Mouse (Mus musculus) heart, postnatal 0 days (tissue): ENCODE data around the gene Hnrnpc. TPM values are rescaled to one million over a fixed set of nuclear protein-coding genes. Genes with fewer than 3 reads are reported as not detected.
"Not testable (repeated sequence)": the region's sequence is repeated elsewhere in the genome, so short reads cannot be mapped to it uniquely, and the experiment has no call there.

Experiments
- ATAC-seq: fragments of 200-750 bp; cut with Nextera tagmentation; 2 replicates; pipeline ENCODE4 v1.8.0; 2017; ENCODE audit warnings: low read depth, moderate number of reproducible peaks, moderate library complexity; ENCODE audit not compliant: insufficient read depth
- DNase-seq: peaks from one replicate; pipeline ENCODE4 v3.0.0-alpha.2; 2016; ENCODE audit warnings: low spot score
- H3K27ac ChIP-seq: fragments of 300-500 bp; sonication (generic); 2 replicates; pipeline ENCODE4 v1.5.1; 2014; ENCODE audit warnings: low read depth, mild to moderate bottlenecking
- H3K27me3 ChIP-seq: fragments of 300-500 bp; sonication (generic); 2 replicates; pipeline ENCODE4 v1.6.1; 2014; ENCODE audit warnings: low read length, mixed read lengths; ENCODE audit not compliant: control insufficient read depth, insufficient read depth
- H3K36me3 ChIP-seq: fragments of 300-500 bp; sonication (generic); replicated peaks from 2 replicates; pipeline ENCODE4 v1.6.1; 2014; ENCODE audit warnings: low read length, mixed read lengths; ENCODE audit not compliant: control insufficient read depth, insufficient read depth
- H3K4me1 ChIP-seq: fragments of 300-500 bp; sonication (generic); 2 replicates; pipeline ENCODE4 v1.6.1; 2014; ENCODE audit warnings: antibody characterized with exemption; ENCODE audit not compliant: control insufficient read depth, insufficient read depth
- H3K4me2 ChIP-seq: fragments of 300-500 bp; sonication (generic); 2 replicates; pipeline ENCODE4 v1.6.1; 2014; ENCODE audit warnings: low read depth, mild to moderate bottlenecking, low read length, moderate library complexity
- H3K4me3 ChIP-seq: fragments of 300-500 bp; sonication (generic); 2 replicates; pipeline ENCODE4 v1.5.1; 2014; ENCODE audit warnings: low read depth, low read length
- H3K9ac ChIP-seq: fragments of 300-500 bp; sonication (generic); replicated peaks from 2 replicates; pipeline ENCODE4 v1.6.1; 2014; ENCODE audit warnings: low read depth, low read length, mixed read lengths
- H3K9me3 ChIP-seq: fragments of 300-500 bp; sonication (generic); replicated peaks from 2 replicates; pipeline ENCODE4 v1.6.1; 2016; ENCODE audit warnings: low read length; ENCODE audit not compliant: control insufficient read depth
- CTCF ChIP-seq: IDR thresholded peaks from 2 replicates; pipeline ENCODE4 v1.5.1; 2016; ENCODE audit warnings: antibody characterized with exemption, control low read depth, low read depth
- EP300 ChIP-seq: IDR thresholded peaks from 2 replicates; pipeline ENCODE4 v1.6.1; 2016; ENCODE audit warnings: antibody characterized with exemption, low read depth
- WGBS: fragments of 180-500 bp; shearing (Covaris S2); extraction: QIAGEN DNeasy Blood & Tissue Kit; methylation state at CpG from one replicate; pipeline ENCODE4 v1.1.7; 2014; 5-methylcytosine and 5-hydroxymethylcytosine counted together
- polyA plus RNA-seq: library from polyadenylated mRNA; unstranded; fragments of >200 nt; fragmentation: Nextera tagmentation; extraction: Ambion mirVana; gene quantifications from 2 replicates; pipeline ENCODE4 v1.2.1, GENCODE M21; 2015
- total RNA-seq: library from RNA; depleted of rRNA; stranded (reverse); fragments of >200 nt; gene quantifications from 2 replicates; pipeline ENCODE4 v1.2.3, GENCODE M21; 2014; ENCODE audit warnings: low replicate concordance

Gene Hnrnpc
- total and polyA plus RNA-seq, 2 experiments from 2014 or later: 42.4 to 170 TPM

DNA sequence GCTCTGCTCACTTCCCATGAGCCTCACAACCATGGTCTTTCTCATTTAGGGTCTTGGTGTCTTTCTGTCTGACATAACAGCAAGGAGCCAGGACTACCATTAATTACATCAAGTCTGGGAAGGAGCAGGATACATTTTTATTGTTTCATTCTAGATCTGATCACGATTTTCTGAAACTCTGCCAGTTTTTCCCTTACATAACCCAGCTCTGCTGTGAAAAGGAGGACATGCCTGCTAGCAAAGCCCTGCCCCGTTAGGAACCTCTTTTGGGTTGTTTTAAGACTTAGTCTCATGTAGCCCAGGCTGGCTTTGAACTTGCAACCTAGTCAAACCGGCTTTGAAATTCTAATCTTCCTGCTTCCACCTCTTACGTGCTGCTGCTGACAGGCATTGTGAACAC, 43.8 kb downstream of the Hnrnpc start:
- TF ChIP-seq EP300 (no peak), CTCF (no peak)
- ATAC-seq: no peak
- no peaks in the 10 kb centered on the region for H3K27me3 ChIP-seq
- no peak overlapping the region for H3K27ac ChIP-seq
- DNase-seq: no peak
- H3K4me3 ChIP-seq: no peak overlapping the region
- H3K36me3 ChIP-seq: no peaks in the 10 kb centered on the region
- H3K9me3 ChIP-seq: no peaks in the 10 kb centered on the region
- no peak overlapping the region for H3K4me2 ChIP-seq
- 49% methylated on average over 4 of the region's 4 CpGs for WGBS
- no peak overlapping the region for H3K9ac ChIP-seq
- H3K4me1 ChIP-seq: no peaks in the 10 kb centered on the region

DNA sequence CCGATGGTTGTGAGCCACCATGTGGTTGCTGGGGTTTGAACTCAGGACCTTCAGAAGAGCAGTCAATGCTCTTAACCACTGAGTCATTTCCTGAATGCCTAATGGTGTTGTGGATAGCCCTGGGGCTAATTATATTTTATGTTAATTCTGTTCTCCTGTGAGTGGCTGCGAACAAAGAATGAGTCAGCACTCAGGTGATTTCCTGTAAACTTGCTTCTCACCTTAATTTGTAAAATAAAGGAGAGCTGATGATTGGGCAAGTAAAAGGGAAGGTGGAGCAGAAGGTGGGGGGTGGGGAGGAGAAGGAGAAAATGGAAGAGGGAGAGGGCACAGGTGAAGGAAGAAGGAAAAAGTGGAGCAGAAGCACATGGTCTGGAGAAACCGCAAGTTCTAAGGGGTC, 51.1 kb downstream of the Hnrnpc start:
- not testable (repeated sequence) for ATAC-seq, H3K4me3 ChIP-seq, DNase-seq, H3K9me3 ChIP-seq, H3K9ac ChIP-seq, H3K27me3 ChIP-seq, H3K27ac ChIP-seq, H3K36me3 ChIP-seq, H3K4me2 ChIP-seq, H3K4me1 ChIP-seq
- WGBS: 87% methylated on average over 3 of the region's 3 CpGs

DNA sequence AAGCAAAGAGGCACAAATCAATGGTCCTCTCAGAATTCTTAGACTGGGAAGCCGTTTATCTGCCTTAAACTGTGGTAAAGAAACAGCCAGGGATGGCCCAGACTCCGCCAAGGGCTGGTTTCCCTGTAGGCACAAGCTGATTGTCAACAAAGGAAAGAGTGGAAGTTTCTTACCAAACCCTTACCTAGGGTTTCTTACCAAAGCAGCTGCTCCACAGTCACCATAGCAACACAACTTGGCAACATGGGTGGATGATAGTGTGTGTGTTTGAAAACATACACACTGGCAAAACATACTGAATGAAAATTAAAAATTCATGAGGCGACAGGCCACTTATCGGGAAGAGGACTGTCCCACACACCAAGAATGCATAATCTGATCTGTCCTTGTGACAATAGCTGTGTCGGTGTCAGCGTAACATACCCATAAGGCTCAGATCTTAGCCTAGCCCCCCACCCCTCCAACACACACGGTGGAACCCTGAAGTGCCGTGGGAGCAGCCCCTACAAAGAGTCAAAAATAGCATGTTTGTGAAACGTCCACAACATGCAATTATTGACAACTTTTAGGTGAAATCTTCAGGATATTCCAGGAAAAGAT, 57.8 kb downstream of the Hnrnpc start:
- DNase-seq: no peak
- Histone ChIP-seq H3K4me2 (no peak overlapping the region), H3K4me3 (no peak overlapping the region), H3K4me1 (no peaks in the 10 kb centered on the region), H3K36me3 (no peaks in the 10 kb centered on the region), H3K27ac (no peak overlapping the region), H3K27me3 (no peaks in the 10 kb centered on the region), H3K9me3 (no peaks in the 10 kb centered on the region), H3K9ac (no peak overlapping the region)
- no peak for ATAC-seq
- WGBS: 71% methylated on average over 9 of the region's 9 CpGs
- TF ChIP-seq EP300 (no peak), CTCF (no peak)

- H3K27me3 ChIP-seq: no peaks in the 10 kb centered on the region
- DNase-seq: peak; percentile 27
- H3K27ac ChIP-seq: no peak overlapping the region
- H3K9ac ChIP-seq: no peak overlapping the region
- no peak for TF ChIP-seq EP300
- TF ChIP-seq CTCF: peak; percentile 64
- no peaks in the 10 kb centered on the region for H3K36me3 ChIP-seq
- WGBS: 7% methylated on average over 8 of the region's 8 CpGs
- ATAC-seq: peak; percentile 53; the same call in 1 of the 2 replicates
- H3K4me1 ChIP-seq: no peaks in the 10 kb centered on the region
- no peak overlapping the region for H3K4me3 ChIP-seq
- no peak overlapping the region for H3K4me2 ChIP-seq
- H3K9me3 ChIP-seq: no peaks in the 10 kb centered on the region
These were observed 58.7 kb downstream of the Hnrnpc start for GRCm38 (mm10) chr14:52044901-52045678.

DNA sequence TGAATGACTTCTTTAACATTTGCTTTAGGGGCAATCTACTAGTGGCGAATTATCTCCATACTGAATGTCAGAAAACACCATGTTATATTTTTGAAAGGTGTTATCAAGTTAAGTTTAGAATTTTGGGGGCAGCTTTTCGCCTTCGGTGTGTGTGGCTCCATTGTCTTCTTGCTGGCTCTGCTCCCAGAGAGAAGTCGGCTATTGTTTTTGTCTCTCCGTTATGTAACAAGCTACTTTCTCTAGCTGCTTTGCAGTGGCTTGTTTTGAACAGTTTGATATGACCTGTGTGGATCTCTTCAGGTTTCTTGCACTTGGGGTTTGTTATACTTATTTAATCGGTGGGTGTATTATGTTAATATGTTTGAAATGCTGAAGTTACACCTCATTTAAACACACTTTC, 60.4 kb downstream of the Hnrnpc start:
- no peak overlapping the region for H3K9ac ChIP-seq

DNA sequence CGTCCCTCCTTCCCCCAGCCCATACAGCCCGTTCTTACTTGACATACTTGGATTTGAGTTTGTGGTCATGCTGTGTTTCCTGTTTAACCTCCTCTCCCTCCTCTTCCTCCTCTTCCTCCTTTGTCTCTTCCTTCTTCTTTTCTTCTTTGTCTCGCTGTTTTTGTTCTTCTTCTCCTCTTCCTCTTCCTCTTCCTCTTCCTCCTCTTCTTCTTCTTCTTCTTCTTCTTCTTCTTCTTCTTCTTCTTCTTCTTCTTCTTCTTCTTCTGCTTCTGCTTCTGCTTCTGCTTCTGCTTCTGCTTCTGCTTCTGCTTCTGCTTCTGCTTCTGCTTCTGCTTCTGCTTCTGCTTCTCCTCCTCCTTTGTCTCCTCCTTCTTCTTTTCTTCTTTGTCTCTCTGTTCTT, 61.5 kb downstream of the Hnrnpc start, which contains the start of gene Olfr221:
Olfr221 (minus strand) TSS at position 101 of the 400 bp plus-strand sequence.
- DNase-seq, H3K9me3 ChIP-seq, H3K4me3 ChIP-seq, ATAC-seq, H3K27me3 ChIP-seq, H3K36me3 ChIP-seq, H3K27ac ChIP-seq, H3K9ac ChIP-seq, H3K4me1 ChIP-seq, H3K4me2 ChIP-seq: not testable (repeated sequence)
- WGBS: 59% methylated on average over 3 of the region's 3 CpGs

More for the DNA sequence above, 60.4 kb downstream of the Hnrnpc start:
- no peaks in the 10 kb centered on the region for H3K4me1 ChIP-seq
- H3K27me3 ChIP-seq: no peaks in the 10 kb centered on the region
- no peak overlapping the region for H3K4me3 ChIP-seq
- ATAC-seq (no peak), DNase-seq (no peak)
- TF ChIP-seq CTCF (no peak), EP300 (no peak)
- WGBS: 34% methylated on average over 6 of the region's 6 CpGs
- no peaks in the 10 kb centered on the region for H3K36me3 ChIP-seq
- no peak overlapping the region for H3K4me2 ChIP-seq
- H3K27ac ChIP-seq: no peak overlapping the region
- H3K9me3 ChIP-seq: no peaks in the 10 kb centered on the region
